Mouse (Mus musculus): ENCODE measurements around the gene Gdpd1.

The Gdpd1 gene

DNA sequence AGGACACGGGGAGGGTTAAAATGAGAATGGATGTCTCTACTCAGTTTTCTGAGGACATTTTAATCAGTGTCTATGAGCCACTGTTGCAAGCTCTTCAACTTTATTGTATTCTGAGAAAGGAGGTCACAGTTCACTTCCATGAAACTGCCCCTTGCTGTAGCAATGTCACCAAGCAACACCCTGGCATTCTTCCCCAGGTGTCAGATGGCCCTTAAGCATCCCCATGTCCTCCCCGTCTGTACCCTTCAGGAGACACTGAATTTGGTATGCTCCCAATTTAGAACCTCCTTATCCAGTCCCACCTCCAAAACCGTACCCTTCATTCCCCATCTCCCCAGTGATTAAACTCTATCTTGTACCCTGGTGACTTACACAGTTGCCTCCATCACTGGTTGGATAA lies 88.9 kb downstream of the Gdpd1 start:
- no peak for DNase-seq

Measured in kidney, postnatal 4 days (tissue).